Mouse (Mus musculus): ENCODE data around the gene Olfr98. TPM values are rescaled to one million over a fixed set of nuclear protein-coding genes. Genes with fewer than 3 reads are reported as not detected.
"Not testable (repeated sequence)": the region's sequence is repeated elsewhere in the genome, so short reads cannot be mapped to it uniquely, and the experiment has no call there.

The Olfr98 gene
- polyA plus RNA-seq, 1 experiment from 2014 or later, result not detected

DNA sequence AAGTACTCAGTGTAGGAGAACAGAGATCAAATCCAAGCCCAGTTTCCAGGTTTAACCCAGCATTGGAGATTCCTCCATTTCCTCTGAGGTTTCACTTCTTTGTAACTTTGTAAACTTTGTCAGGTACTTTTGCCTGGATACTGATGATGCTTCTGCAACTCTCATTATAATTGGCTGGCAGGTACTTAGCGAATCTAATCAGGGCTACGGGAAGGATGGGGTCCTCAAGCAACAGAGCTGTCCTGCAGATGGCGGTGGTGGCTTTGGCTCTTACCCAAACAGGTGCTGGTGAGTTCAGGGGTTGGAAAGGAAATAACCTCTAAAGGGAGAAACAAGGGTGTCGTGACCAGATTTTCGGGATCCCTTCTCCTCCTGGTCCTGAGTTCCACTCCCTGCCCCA, 16.8 kb downstream of the Olfr98 start:
- Histone ChIP-seq H3K4me3 (no peak overlapping the region), H3K4me1 (no peaks in the 10 kb centered on the region), H3K9ac (no peak overlapping the region), H3K9me3 (no peaks in the 10 kb centered on the region), H3K4me2 (replicated peaks) (no peak overlapping the region), H3K27me3 (no peaks in the 10 kb centered on the region), H3K36me3 (no peaks in the 10 kb centered on the region), H3K27ac (no peak overlapping the region)
- ATAC-seq (ENCODE audit: low FRiP score, low read depth), result no peak
- WGBS, result 24% methylated on average over 5 of the region's 5 CpGs

DNA sequence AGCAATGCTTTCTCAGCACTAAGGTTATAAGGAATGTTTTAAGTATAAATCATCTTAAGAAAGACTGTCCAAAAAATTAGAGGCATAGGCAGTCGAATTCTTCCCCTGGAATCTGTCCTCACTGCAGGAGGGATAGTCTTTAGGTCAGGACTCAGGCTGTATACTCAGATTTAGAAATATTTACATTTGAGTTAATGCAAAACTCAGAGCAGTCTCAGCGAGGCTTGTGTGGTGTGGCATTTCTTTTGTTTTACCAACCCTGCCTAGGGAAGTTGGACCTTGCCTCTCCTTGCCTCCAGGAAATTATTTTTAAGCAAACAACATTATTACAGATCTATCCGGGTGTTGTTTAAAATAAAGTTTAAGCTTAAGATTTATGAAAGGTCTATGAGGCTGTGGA, 21.4 kb downstream of the Olfr98 start:
- Histone ChIP-seq H3K27ac (no peak overlapping the region), H3K9ac (no peak overlapping the region), H3K36me3 (no peaks in the 10 kb centered on the region), H3K9me3 (no peaks in the 10 kb centered on the region), H3K4me1 (no peaks in the 10 kb centered on the region), H3K27me3 (no peaks in the 10 kb centered on the region), H3K4me3 (no peak overlapping the region), H3K4me2 (replicated peaks) (no peak overlapping the region)
- WGBS, result 59% methylated on average over 3 of the region's 3 CpGs
- ATAC-seq (ENCODE audit: low FRiP score, low read depth), result no peak

DNA sequence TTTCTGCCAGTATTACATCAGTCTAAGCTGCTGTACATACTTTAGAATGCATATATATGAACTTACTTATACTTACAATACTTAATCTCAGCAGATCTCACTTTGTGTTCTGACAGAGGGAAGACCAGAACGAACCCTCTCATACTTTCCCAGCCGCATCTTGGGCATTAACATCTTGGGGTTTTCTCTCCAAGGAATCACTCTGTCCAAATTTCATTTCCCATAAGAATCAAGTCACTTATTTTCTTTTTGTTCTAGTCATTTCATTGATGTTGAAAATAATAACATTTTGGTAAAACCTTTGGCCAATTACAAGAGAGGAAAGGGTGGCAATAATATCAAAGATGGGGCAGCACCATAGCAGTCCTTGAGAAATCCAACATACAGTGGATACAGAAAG, 26.3 kb downstream of the Olfr98 start, which contains the start of gene Olfr97:
Olfr97 (minus strand) TSS at position 101 of the 400 bp plus-strand sequence.
- not testable (repeated sequence) for H3K27ac ChIP-seq, H3K4me3 ChIP-seq
- WGBS, result 83% methylated on average over 2 of the region's 2 CpGs

DNA sequence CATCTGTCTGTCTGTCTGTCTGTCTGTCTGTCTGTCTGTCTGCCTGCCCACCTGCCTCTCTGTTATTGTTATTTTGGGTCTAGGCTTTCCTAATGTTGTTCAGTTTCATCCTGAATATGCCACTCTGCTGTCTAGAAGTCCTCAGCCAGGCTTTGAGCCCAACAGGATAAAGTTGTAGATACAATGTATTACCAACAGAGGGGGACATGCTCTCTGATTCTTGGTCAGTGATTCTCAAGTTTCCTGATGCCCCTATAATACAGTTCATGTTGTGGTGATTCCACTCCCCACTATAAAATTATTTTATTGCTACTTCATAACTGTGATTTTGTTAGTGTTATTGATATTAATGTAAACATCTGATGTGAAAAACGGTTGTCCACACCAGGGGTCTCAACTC, 41.7 kb downstream of the Olfr98 start:
- Histone ChIP-seq H3K9ac (no peak overlapping the region), H3K36me3 (no peaks in the 10 kb centered on the region), H3K4me3 (no peak overlapping the region), H3K4me1 (no peaks in the 10 kb centered on the region), H3K4me2 (replicated peaks) (no peak overlapping the region), H3K9me3 (0 out of 2 replicates have a peak, but pooled peaks cover 8% of the 10 kb centered on the region), H3K27me3 (no peaks in the 10 kb centered on the region), H3K27ac (no peak overlapping the region)
- 15% methylated on average over 1 of the region's 1 CpGs for WGBS
- no peak for ATAC-seq (ENCODE audit: low FRiP score, low read depth)

More for the DNA sequence above, 26.3 kb downstream of the Olfr98 start, which contains the start of gene Olfr97:
- H3K4me2 ChIP-seq (replicated peaks); H3K36me3 ChIP-seq; H3K4me1 ChIP-seq; H3K27me3 ChIP-seq; H3K9ac ChIP-seq; ATAC-seq (ENCODE audit: low FRiP score, low read depth); H3K9me3 ChIP-seq: not testable (repeated sequence)

DNA sequence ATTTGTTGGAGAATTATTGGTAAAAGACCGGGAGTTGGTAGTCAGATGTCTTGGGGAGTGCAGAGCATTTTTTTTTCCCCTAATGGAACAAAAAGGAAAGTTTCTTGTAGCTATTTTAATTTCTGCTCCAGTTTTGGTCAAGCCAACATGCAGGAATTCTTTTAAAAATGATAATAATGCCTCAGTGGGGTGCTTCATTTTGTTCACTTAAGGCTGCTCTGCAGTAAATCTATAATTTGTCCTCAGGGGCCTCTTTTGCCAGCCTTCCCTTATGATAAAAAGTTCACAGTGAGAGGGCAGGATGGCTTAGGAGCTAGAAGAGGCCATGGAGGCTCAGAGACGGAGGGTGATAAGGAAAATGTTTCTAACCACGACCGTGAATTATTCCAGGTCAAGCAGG, 43.7 kb downstream of the Olfr98 start, which contains the start of gene Olfr96:
Olfr96 (plus strand) TSS at position 301 of the 400 bp plus-strand sequence.
- no peak for ATAC-seq (ENCODE audit: low FRiP score, low read depth)
- WGBS, result 63% methylated on average over 4 of the region's 4 CpGs
- Histone ChIP-seq H3K4me3 (no peak within 1 kb of the TSS), H3K4me2 (replicated peaks) (no peak within 1 kb of the TSS), H3K27me3 (no peaks in the 10 kb centered on the region), H3K9ac (no peak within 1 kb of the TSS), H3K36me3 (no peaks in the 10 kb centered on the region), H3K4me1 (no peaks in the 10 kb centered on the region), H3K27ac (no peak within 1 kb of the TSS), H3K9me3 (0 out of 2 replicates have a peak, but pooled peaks cover 8% of the 10 kb centered on the region)

DNA sequence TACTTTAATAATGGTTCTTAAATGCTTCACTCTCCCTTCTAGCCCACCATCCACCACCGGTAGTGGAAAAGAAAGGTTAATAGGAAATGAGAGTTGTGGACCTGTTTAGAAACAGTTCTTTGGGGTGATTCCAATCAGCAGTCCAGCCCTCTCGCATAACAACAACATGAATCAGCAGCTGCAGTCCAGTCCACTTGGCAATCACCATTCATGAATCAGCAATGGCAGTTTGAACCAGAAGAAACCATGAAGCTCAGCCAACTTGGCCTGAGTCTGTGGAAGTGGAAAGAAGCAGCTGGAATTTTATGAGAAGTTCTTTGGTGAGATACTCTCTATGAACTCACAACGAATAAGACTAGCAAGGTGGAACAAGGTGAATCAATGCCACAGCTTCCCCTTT, 45.1 kb downstream of the Olfr98 start:
- H3K4me1 ChIP-seq, result no peaks in the 10 kb centered on the region
- no peaks in the 10 kb centered on the region for H3K36me3 ChIP-seq
- 80% methylated on average over 3 of the region's 3 CpGs for WGBS
- H3K9ac ChIP-seq, result no peak overlapping the region
- no peak overlapping the region for H3K4me2 ChIP-seq (replicated peaks)
- no peak for ATAC-seq (ENCODE audit: low FRiP score, low read depth)
- H3K27me3 ChIP-seq, result 0 out of 2 replicates have a peak, but pooled peaks cover 4% of the 10 kb centered on the region
- H3K9me3 ChIP-seq, result 0 out of 2 replicates have a peak, but pooled peaks cover 8% of the 10 kb centered on the region
- no peak overlapping the region for H3K4me3 ChIP-seq
- H3K27ac ChIP-seq, result no peak overlapping the region

DNA sequence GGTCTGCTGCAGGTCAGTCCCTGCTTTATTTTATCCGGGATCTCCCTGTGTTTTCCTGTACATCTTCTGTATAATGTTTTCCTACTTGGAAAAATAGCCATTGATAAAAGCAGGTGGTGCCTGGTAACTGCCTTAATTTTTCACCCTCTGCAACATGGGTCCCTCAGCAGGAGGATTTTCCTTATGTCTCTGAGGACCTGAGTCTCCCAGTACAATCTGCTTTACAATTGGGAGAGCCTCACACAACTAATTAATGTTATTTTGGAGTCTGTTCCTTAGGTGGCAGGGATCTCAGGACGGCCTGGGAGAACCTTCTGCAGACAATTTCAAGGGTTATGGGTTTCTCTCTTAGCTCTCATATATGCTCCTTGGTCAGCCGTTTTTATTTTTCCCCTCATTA, 50.5 kb downstream of the Olfr98 start, which contains the start of gene Olfr95:
Olfr95 (minus strand) TSS at position 101 of the 400 bp plus-strand sequence.
- ATAC-seq (ENCODE audit: low FRiP score, low read depth), result no peak
- Histone ChIP-seq H3K4me1 (0 out of 2 replicates have a peak, but pooled peaks cover 6% of the 10 kb centered on the region), H3K27me3 (peaks cover 45% of the 10 kb centered on the region), H3K9ac (no peak within 1 kb of the TSS), H3K4me2 (replicated peaks) (no peak within 1 kb of the TSS), H3K36me3 (no peaks in the 10 kb centered on the region), H3K27ac (no peak within 1 kb of the TSS), H3K4me3 (no peak within 1 kb of the TSS), H3K9me3 (0 out of 2 replicates have a peak, but pooled peaks cover 8% of the 10 kb centered on the region)
- 75% methylated on average over 3 of the region's 3 CpGs for WGBS

Other genes starting within 250 kb of the Olfr98 start
- gene Mog, start 240.4 kb downstream of the Olfr98 start, polyA plus RNA-seq (2015; fragmentation: Nextera tagmentation; extraction: Ambion mirVana), result 0.18 and 0.22 TPM in 2 replicates
- 13.3 and 15.2 TPM in 2 replicates for gene Gabbr1, start 217.8 kb downstream of the Olfr98 start, polyA plus RNA-seq (2015; fragmentation: Nextera tagmentation; extraction: Ambion mirVana)
- gene Olfr90, start 175.2 kb downstream of the Olfr98 start, polyA plus RNA-seq (2015; fragmentation: Nextera tagmentation; extraction: Ambion mirVana), result 0.09 TPM in 1 of 2 replicates, not detected in the other
- gene Olfr91, start 165.5 kb downstream of the Olfr98 start, polyA plus RNA-seq (2015; fragmentation: Nextera tagmentation; extraction: Ambion mirVana), result not detected in 2 replicates
- not detected in 2 replicates for gene Olfr92, start 143.7 kb downstream of the Olfr98 start, polyA plus RNA-seq (2015; fragmentation: Nextera tagmentation; extraction: Ambion mirVana)
- gene Olfr93, start 102.3 kb downstream of the Olfr98 start, polyA plus RNA-seq (2015; fragmentation: Nextera tagmentation; extraction: Ambion mirVana), result not detected in 2 replicates
- not detected in 2 replicates for gene Ubd, start 69.9 kb downstream of the Olfr98 start, polyA plus RNA-seq (2015; fragmentation: Nextera tagmentation; extraction: Ambion mirVana)
- gene Olfr94, start 62.8 kb downstream of the Olfr98 start, polyA plus RNA-seq (2015; fragmentation: Nextera tagmentation; extraction: Ambion mirVana), result not detected in 2 replicates
- gene Olfr95, start 50.6 kb downstream of the Olfr98 start, polyA plus RNA-seq (2015; fragmentation: Nextera tagmentation; extraction: Ambion mirVana), result not detected in 2 replicates
- gene Olfr96, start 43.6 kb downstream of the Olfr98 start, polyA plus RNA-seq (2015; fragmentation: Nextera tagmentation; extraction: Ambion mirVana), result not detected in 2 replicates
- not detected in 2 replicates for gene Olfr97, start 26.4 kb downstream of the Olfr98 start, polyA plus RNA-seq (2015; fragmentation: Nextera tagmentation; extraction: Ambion mirVana)
- gene H2-M3, start 6.5 kb upstream of the Olfr98 start, polyA plus RNA-seq (2015; fragmentation: Nextera tagmentation; extraction: Ambion mirVana), result 1.8 and 2.0 TPM in 2 replicates
- not detected in 2 replicates for gene Olfr99, start 19.7 kb upstream of the Olfr98 start, polyA plus RNA-seq (2015; fragmentation: Nextera tagmentation; extraction: Ambion mirVana)
- gene Olfr101, start 40.6 kb upstream of the Olfr98 start, polyA plus RNA-seq (2015; fragmentation: Nextera tagmentation; extraction: Ambion mirVana), result not detected in 2 replicates
- gene Olfr102, start 53.3 kb upstream of the Olfr98 start, polyA plus RNA-seq (2015; fragmentation: Nextera tagmentation; extraction: Ambion mirVana), result not detected in 2 replicates
- gene Olfr103, start 75.9 kb upstream of the Olfr98 start, polyA plus RNA-seq (2015; fragmentation: Nextera tagmentation; extraction: Ambion mirVana), result not detected in 2 replicates
- not detected in 2 replicates for gene Olfr104-ps, start 95.8 kb upstream of the Olfr98 start, polyA plus RNA-seq (2015; fragmentation: Nextera tagmentation; extraction: Ambion mirVana)
- not detected in 2 replicates for gene Olfr105-ps, start 115.3 kb upstream of the Olfr98 start, polyA plus RNA-seq (2015; fragmentation: Nextera tagmentation; extraction: Ambion mirVana)
- gene Olfr106-ps, start 126.6 kb upstream of the Olfr98 start, polyA plus RNA-seq (2015; fragmentation: Nextera tagmentation; extraction: Ambion mirVana), result not detected in 2 replicates
- gene Olfr107, start 135.5 kb upstream of the Olfr98 start, polyA plus RNA-seq (2015; fragmentation: Nextera tagmentation; extraction: Ambion mirVana), result 0.04 TPM in 1 of 2 replicates, not detected in the other
- gene Olfr108, start 181.7 kb upstream of the Olfr98 start, polyA plus RNA-seq (2015; fragmentation: Nextera tagmentation; extraction: Ambion mirVana), result not detected in 2 replicates
- not detected in 2 replicates for gene Olfr109, start 195.2 kb upstream of the Olfr98 start, polyA plus RNA-seq (2015; fragmentation: Nextera tagmentation; extraction: Ambion mirVana)
- gene H2-M2, start 219.8 kb upstream of the Olfr98 start, polyA plus RNA-seq (2015; fragmentation: Nextera tagmentation; extraction: Ambion mirVana), result not detected in 2 replicates
- gene Olfr110, start 228.7 kb upstream of the Olfr98 start, polyA plus RNA-seq (2015; fragmentation: Nextera tagmentation; extraction: Ambion mirVana), result not detected in 2 replicates
- not detected in 2 replicates for gene Olfr111, start 244.3 kb upstream of the Olfr98 start, polyA plus RNA-seq (2015; fragmentation: Nextera tagmentation; extraction: Ambion mirVana)

Measured in limb, embryonic 13.5 days (tissue).